Mouse (Mus musculus) effector memory CD4-positive, alpha-beta T cell, adult 5 months (primary cell): ENCODE measurements around the gene Ly6c2. TPM values are rescaled to one million over a fixed set of nuclear protein-coding genes. Genes with fewer than 3 reads are reported as not detected.

Experiments
- polyA plus RNA-seq: library from polyadenylated mRNA; unstranded; fragments of 100-300 nt; shearing (Covaris generic); gene quantifications from one replicate; pipeline ENCODE4 v1.2.1, GENCODE M21; 2017

Gene Ly6c2
- 533 TPM for polyA plus RNA-seq

DNA sequence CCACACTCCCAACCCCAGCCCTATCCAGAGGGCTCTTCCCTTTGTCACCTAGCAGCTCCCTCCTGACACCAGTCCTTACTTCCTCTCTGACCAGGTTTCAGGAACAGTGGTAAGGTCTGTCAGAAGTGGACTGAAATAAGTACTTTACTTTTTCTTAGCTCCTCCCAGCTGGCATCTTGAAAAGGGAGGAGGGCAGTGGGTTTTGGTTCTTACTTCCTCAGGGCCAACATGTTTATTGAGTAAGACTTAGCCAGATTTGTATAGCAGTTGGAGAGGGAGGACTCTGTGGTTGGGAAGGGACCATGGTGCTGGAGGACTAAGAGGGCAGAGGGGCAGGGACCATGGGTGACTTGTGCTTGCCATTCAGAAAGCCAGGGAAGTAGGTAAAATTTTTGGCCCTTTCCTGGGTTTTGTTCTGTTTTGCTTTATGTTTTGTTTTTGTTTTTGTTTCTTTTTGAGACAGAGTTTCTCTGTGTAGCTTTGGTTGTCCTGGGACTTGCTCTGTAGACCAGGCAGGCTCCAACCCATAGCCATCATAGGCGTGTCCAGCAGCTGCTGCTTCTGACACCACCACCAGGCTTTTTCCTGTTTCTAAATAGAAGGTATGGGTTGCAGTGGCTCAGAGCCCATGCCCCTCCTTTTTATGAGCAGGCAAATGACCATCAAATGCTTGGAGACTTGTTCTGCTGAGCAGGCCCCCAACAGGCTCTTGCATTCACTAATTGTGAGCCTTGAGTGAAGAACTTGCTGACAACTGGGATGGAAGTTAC lies at the start of gene Ly6c2:
TSS of gene Ly6c2 (minus strand) at position 110 of the 770 bp plus-strand sequence.

DNA sequence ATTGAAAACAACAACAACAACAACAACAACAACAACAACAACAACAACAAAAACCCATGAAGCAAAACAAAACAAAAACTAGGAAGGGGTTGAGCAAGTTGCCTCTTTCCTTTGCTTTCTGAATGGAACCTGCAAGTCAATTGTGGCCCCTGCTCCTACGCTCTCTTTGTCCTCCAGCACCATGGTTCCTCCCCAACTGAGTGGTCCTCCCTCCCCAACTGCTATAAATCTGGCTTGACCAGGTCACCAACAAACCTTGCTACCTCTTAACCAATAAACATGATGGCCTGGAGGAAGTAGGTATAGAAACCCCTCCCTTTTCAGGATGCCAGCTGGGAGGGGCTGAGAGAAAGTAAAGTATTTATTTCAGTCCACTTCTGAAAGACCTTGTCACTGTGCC lies 43.2 kb upstream of the Ly6c2 start, which contains the start of gene Ly6g:
TSS of gene Ly6g (plus strand) at position 301 of the 400 bp plus-strand sequence.

Other genes starting within 250 kb of the Ly6c2 start
- gene 2010109I03Rik, start 214.9 kb downstream of the Ly6c2 start, polyA plus RNA-seq, result 0.52 TPM
- gene Ly6i, start 128.5 kb downstream of the Ly6c2 start, polyA plus RNA-seq, result not detected
- 662 TPM for gene Ly6a, start 113.9 kb downstream of the Ly6c2 start, polyA plus RNA-seq
- 28.2 TPM for gene Ly6c1, start 63.1 kb downstream of the Ly6c2 start, polyA plus RNA-seq
- gene Ly6g, start 43.3 kb upstream of the Ly6c2 start, polyA plus RNA-seq, result not detected
- not detected for gene BC025446, start 104.4 kb upstream of the Ly6c2 start, polyA plus RNA-seq
- not detected for gene Ly6f, start 156.5 kb upstream of the Ly6c2 start, polyA plus RNA-seq